10 mouse cellular contexts compared by ENCODE assay signal in genomic region chr9:120676301-120676700, GRCm38 (mm10).
A peak's percentile ranks its signal among the peaks of the same experiment; 100 is the strongest.
DNase-seq lines count a peak whose midpoint lies in the region; ATAC-seq and TF ChIP-seq lines count a peak whose summit lies in the region.
"Had no signal": no experiment of that assay in that cellular context is flagged by ENCODE, and none has a peak within 500 bp of the region (broad histone marks: within the 10 kb centered on the region; RNA-seq: fewer than 3 reads in every experiment).

No protein-coding gene starts in this region.

- ATAC-seq in hindbrain, embryonic 12.5 days (ENCODE audit: low FRiP score), result no peak
- no peak for ATAC-seq in hindbrain, embryonic 11.5 days (ENCODE audit: low FRiP score)
- ATAC-seq in stomach, embryonic 14.5 days (ENCODE audit: insufficient number of reproducible peaks, insufficient read depth, low FRiP score, low read depth), result no peak
- no peak for ATAC-seq in stomach, postnatal 0 days (ENCODE audit: low FRiP score, low TSS enrichment)
- ATAC-seq in intestine, embryonic 16.5 days, result no peak
- ATAC-seq in neural tube, embryonic 14.5 days (ENCODE audit: low read depth), result no peak

- no peak for DNase-seq in hindbrain, embryonic 11.5 days (ENCODE audit: low spot score)
- no peak for DNase-seq in stomach, postnatal 0 days (ENCODE audit: low spot score)
- DNase-seq in T-cell, adult 2 months (ENCODE audit: low spot score), result no peak
- no peak for DNase-seq in urinary bladder, postnatal 4 days (ENCODE audit: low spot score in 2 of 2)
- DNase-seq: liver had no signal

- H3K27ac ChIP-seq in hindbrain, embryonic 12.5 days, result no peak overlapping the region
- no peak overlapping the region for H3K27ac ChIP-seq in hindbrain, embryonic 11.5 days (ENCODE audit: low read depth, low read length)
- H3K27ac ChIP-seq in stomach, embryonic 14.5 days (ENCODE audit: low read length), result no peak overlapping the region
- no peak overlapping the region for H3K27ac ChIP-seq in stomach, postnatal 0 days (replicated peaks)
- no peak overlapping the region for H3K27ac ChIP-seq in intestine, embryonic 16.5 days (ENCODE audit: low read length)
- H3K27ac ChIP-seq in neural tube, embryonic 14.5 days (ENCODE audit: low read depth, low read length), result no peak overlapping the region

- 22% methylated on average over 9 of the region's 9 CpGs for WGBS in hindbrain, embryonic 12.5 days
- 21% methylated on average over 9 of the region's 9 CpGs for WGBS in hindbrain, embryonic 11.5 days
- WGBS in stomach, embryonic 14.5 days, result 19% methylated on average over 9 of the region's 9 CpGs
- 43% methylated on average over 9 of the region's 9 CpGs for WGBS in stomach, postnatal 0 days
- WGBS in intestine, embryonic 16.5 days, result 33% methylated on average over 9 of the region's 9 CpGs
- WGBS in neural tube, embryonic 14.5 days, result 10% methylated on average over 9 of the region's 9 CpGs

- TF ChIP-seq EP300 in stomach, postnatal 0 days (optimal IDR thresholded peaks at IDR 0.05), result no peak

- H3K4me3 ChIP-seq in hindbrain, embryonic 12.5 days, result no peak overlapping the region
- no peak overlapping the region; the same call in 1 of the 2 replicates for H3K4me3 ChIP-seq in hindbrain, embryonic 11.5 days (ENCODE audit: low read depth, low read length)
- no peak overlapping the region for H3K4me3 ChIP-seq in stomach, embryonic 14.5 days (ENCODE audit: low read depth, low read length)
- H3K4me3 ChIP-seq in stomach, postnatal 0 days (ENCODE audit: low read depth, low read length), result no peak overlapping the region
- H3K4me3 ChIP-seq in intestine, embryonic 16.5 days (ENCODE audit: low read length), result no peak overlapping the region
- H3K4me3 ChIP-seq in neural tube, embryonic 14.5 days (ENCODE audit: low read depth, low read length), result no peak overlapping the region
- H3K4me3 ChIP-seq: erythroblast, embryonic 14.5 days had no signal

- peak overlapping the region; percentile 64 for H3K4me2 ChIP-seq in hindbrain, embryonic 12.5 days (replicated peaks)
- no peak overlapping the region for H3K4me2 ChIP-seq in hindbrain, embryonic 11.5 days (replicated peaks; ENCODE audit: low read depth, low read length)
- H3K4me2 ChIP-seq in stomach, embryonic 14.5 days (replicated peaks; ENCODE audit: low read depth, low read length), result peak overlapping the region; percentile 32; the same call in 1 of the 2 replicates
- H3K4me2 ChIP-seq in stomach, postnatal 0 days (replicated peaks; ENCODE audit: low read depth), result no peak overlapping the region
- H3K4me2 ChIP-seq in intestine, embryonic 16.5 days (ENCODE audit: low read depth, low read length), result no peak overlapping the region
- H3K4me2 ChIP-seq in neural tube, embryonic 14.5 days (ENCODE audit: low read depth, low read length), result peak overlapping the region; percentile 60; the same call in 1 of the 2 replicates

- H3K27me3 ChIP-seq in hindbrain, embryonic 12.5 days, result peaks cover 7% of the 10 kb centered on the region
- H3K27me3 ChIP-seq in hindbrain, embryonic 11.5 days (ENCODE audit: control insufficient read depth, insufficient read depth, low read length), result no peaks in the 10 kb centered on the region
- no peaks in the 10 kb centered on the region for H3K27me3 ChIP-seq in stomach, embryonic 14.5 days (ENCODE audit: control insufficient read depth, insufficient read depth, low read length)
- no peaks in the 10 kb centered on the region for H3K27me3 ChIP-seq in stomach, postnatal 0 days (ENCODE audit: control insufficient read depth, insufficient read depth, low read length)
- H3K27me3 ChIP-seq in intestine, embryonic 16.5 days (replicated peaks; ENCODE audit: control insufficient read depth, insufficient read depth, low read length), result 0 out of 2 replicates have a peak, but pooled peaks cover 6% of the 10 kb centered on the region
- H3K27me3 ChIP-seq in neural tube, embryonic 14.5 days (ENCODE audit: control insufficient read depth, insufficient read depth, low read length), result no peaks in the 10 kb centered on the region

- TF ChIP-seq CTCF in stomach, postnatal 0 days (IDR thresholded peaks at IDR 0.05; ENCODE audit: low read depth), result no peak

- H3K4me1 ChIP-seq in hindbrain, embryonic 12.5 days, result peaks cover 44% of the 10 kb centered on the region
- H3K4me1 ChIP-seq in hindbrain, embryonic 11.5 days (replicated peaks; ENCODE audit: control insufficient read depth, insufficient read depth, low read length), result peaks cover 22% of the 10 kb centered on the region
- H3K4me1 ChIP-seq in stomach, embryonic 14.5 days (ENCODE audit: control insufficient read depth, insufficient read depth, low read length), result peaks cover 12% of the 10 kb centered on the region; the same call in 1 of the 2 replicates
- H3K4me1 ChIP-seq in stomach, postnatal 0 days (replicated peaks; ENCODE audit: control insufficient read depth, insufficient read depth), result no peaks in the 10 kb centered on the region
- H3K4me1 ChIP-seq in intestine, embryonic 16.5 days (ENCODE audit: control insufficient read depth, insufficient read depth, low read length), result peaks cover 8% of the 10 kb centered on the region
- H3K4me1 ChIP-seq in neural tube, embryonic 14.5 days (ENCODE audit: control insufficient read depth, insufficient read depth, low read length), result peaks cover 12% of the 10 kb centered on the region

- no peak overlapping the region for H3K9ac ChIP-seq in hindbrain, embryonic 12.5 days
- H3K9ac ChIP-seq in hindbrain, embryonic 11.5 days (ENCODE audit: low read depth, low read length), result no peak overlapping the region
- H3K9ac ChIP-seq in stomach, embryonic 14.5 days (replicated peaks; ENCODE audit: low read depth, low read length), result no peak overlapping the region
- H3K9ac ChIP-seq in stomach, postnatal 0 days (ENCODE audit: low read length), result no peak overlapping the region
- H3K9ac ChIP-seq in intestine, embryonic 16.5 days (ENCODE audit: low read depth, low read length), result peak overlapping the region; percentile 60; the same call in 1 of the 2 replicates
- H3K9ac ChIP-seq in neural tube, embryonic 14.5 days (replicated peaks; ENCODE audit: low read depth, low read length), result no peak overlapping the region

- H3K9me3 ChIP-seq in hindbrain, embryonic 12.5 days (replicated peaks), result no peaks in the 10 kb centered on the region
- no peaks in the 10 kb centered on the region for H3K9me3 ChIP-seq in hindbrain, embryonic 11.5 days (ENCODE audit: control insufficient read depth, low read length)
- H3K9me3 ChIP-seq in stomach, embryonic 14.5 days (ENCODE audit: control insufficient read depth, low read depth, low read length), result no peaks in the 10 kb centered on the region
- H3K9me3 ChIP-seq in stomach, postnatal 0 days (ENCODE audit: control insufficient read depth, low read length), result no peaks in the 10 kb centered on the region
- no peaks in the 10 kb centered on the region for H3K9me3 ChIP-seq in intestine, embryonic 16.5 days (ENCODE audit: control insufficient read depth, low read length)
- H3K9me3 ChIP-seq in neural tube, embryonic 14.5 days (ENCODE audit: control insufficient read depth, low read length), result no peaks in the 10 kb centered on the region

- H3K36me3 ChIP-seq in hindbrain, embryonic 12.5 days, result no peaks in the 10 kb centered on the region
- H3K36me3 ChIP-seq in hindbrain, embryonic 11.5 days (ENCODE audit: control insufficient read depth, insufficient read depth, low read length), result no peaks in the 10 kb centered on the region
- H3K36me3 ChIP-seq in stomach, embryonic 14.5 days (ENCODE audit: control insufficient read depth, insufficient read depth, low read length), result no peaks in the 10 kb centered on the region
- no peaks in the 10 kb centered on the region for H3K36me3 ChIP-seq in stomach, postnatal 0 days (ENCODE audit: control insufficient read depth, insufficient read depth, low read length)
- no peaks in the 10 kb centered on the region for H3K36me3 ChIP-seq in intestine, embryonic 16.5 days (ENCODE audit: control insufficient read depth, insufficient read depth, low read length)
- no peaks in the 10 kb centered on the region for H3K36me3 ChIP-seq in neural tube, embryonic 14.5 days (ENCODE audit: control insufficient read depth, insufficient read depth, low read length)

Comparison
In these comparisons a context has a peak if more than half of its experiments do, and no peak if none do; other contexts are left out.
1. H3K4me2 ChIP-seq: peak in hindbrain, embryonic 12.5 days (single experiment), stomach, embryonic 14.5 days (single experiment) and neural tube, embryonic 14.5 days (single experiment); none in hindbrain, embryonic 11.5 days (single experiment), stomach, postnatal 0 days (single experiment) and intestine, embryonic 16.5 days (single experiment).